Mouse (Mus musculus) MEL (cell line): ENCODE measurements at regions not wholly inside any gene's neighbourhood (a gene's known extent, or its start where the extent isn't known, plus 50 kb on each side); places are given as distances from the start of the nearest gene placed in this dataset.

ENCODE experiments used
- DNase-seq: peaks from one replicate; pipeline ENCODE4 v3.0.0; 2011; ENCODE audit warnings: low read depth, low spot score
- H3K27ac ChIP-seq: 2 replicates; pipeline ENCODE4 v1.5.1; 2012; ENCODE audit warnings: low read depth, mild to moderate bottlenecking, control low read depth, low read length, moderate library complexity; ENCODE audit not compliant: control insufficient read depth
- H3K27me3 ChIP-seq, 2 experiments: fragments of 150-350 bp in 1 of 2; sonication (generic) in 1 of 2; 2 replicates each; pipeline ENCODE4 v1.6.1; 2012; ENCODE audit warnings: low read length in 2 of 2, mild to moderate bottlenecking in 2 of 2, improper control_type of control experiment in 1 of 2, moderate library complexity in 1 of 2; ENCODE audit not compliant: insufficient read depth in 2 of 2, control insufficient read depth in 1 of 2
- H3K36me3 ChIP-seq, 2 experiments: 2 replicates each; pipeline ENCODE4 v1.6.1; 2012 to 2014; ENCODE audit warnings: low read length in 2 of 2, improper control_type of control experiment in 1 of 2, inconsistent platforms in 1 of 2, mild to moderate bottlenecking in 1 of 2; ENCODE audit not compliant: insufficient read depth in 2 of 2, control insufficient read depth in 1 of 2
- H3K4me1 ChIP-seq, 2 experiments: fragments of 150-350 bp in 1 of 2; sonication (generic) in 1 of 2; 2 replicates each; pipeline ENCODE4 v1.6.1; 2012; ENCODE audit warnings: low read length in 2 of 2, improper control_type of control experiment in 1 of 2, mild to moderate bottlenecking in 1 of 2; ENCODE audit not compliant: insufficient read depth in 2 of 2, control insufficient read depth in 1 of 2
- H3K4me3 ChIP-seq, 2 experiments: fragments of 150-350 bp in 1 of 2; sonication (generic) in 1 of 2; 2 replicates each; pipeline ENCODE4 v1.5.1; 2012; ENCODE audit warnings: low read depth in 2 of 2, low read length in 2 of 2, mild to moderate bottlenecking in 2 of 2, moderate library complexity in 2 of 2, control low read depth in 1 of 2, improper control_type of control experiment in 1 of 2; ENCODE audit not compliant: control insufficient read depth in 1 of 2, insufficient read depth in 1 of 2
- H3K79me2 ChIP-seq: 2 replicates; pipeline ENCODE4 v1.6.1; 2012; ENCODE audit warnings: mild to moderate bottlenecking, low read length, moderate library complexity; ENCODE audit not compliant: control insufficient read depth, poor library complexity, insufficient read depth
- H3K9ac ChIP-seq: 2 replicates; pipeline ENCODE4 v1.6.1; 2012; ENCODE audit warnings: low read depth, mild to moderate bottlenecking, control low read depth, low read length, moderate library complexity; ENCODE audit not compliant: control insufficient read depth, poor library complexity, severe bottlenecking
- H3K9me3 ChIP-seq: fragments of 150-350 bp; sonication (generic); replicated peaks from 2 replicates; pipeline ENCODE4 v1.6.1; 2012; ENCODE audit warnings: mild to moderate bottlenecking, low read length, improper control_type of control experiment, moderate library complexity; ENCODE audit not compliant: insufficient read depth
- CHD2 ChIP-seq: IDR thresholded peaks from 2 replicates; pipeline ENCODE4 v1.6.1; 2011; ENCODE audit warnings: low read length, improper control_type of control experiment
- E2F4 ChIP-seq: IDR thresholded peaks from 2 replicates; pipeline ENCODE4 v1.6.1; 2011; ENCODE audit warnings: low read depth, low read length, improper control_type of control experiment, borderline replicate concordance
- EP300 ChIP-seq, 2 experiments: IDR thresholded peaks; 2 replicates each; pipeline ENCODE4 v1.6.1; 2011; ENCODE audit warnings: improper control_type of control experiment in 2 of 2, low read length in 2 of 2, low read depth in 1 of 2, mild to moderate bottlenecking in 1 of 2
- ETS1 ChIP-seq: IDR thresholded peaks from 2 replicates; pipeline ENCODE4 v1.6.1; 2012; ENCODE audit warnings: low read depth, mild to moderate bottlenecking, inconsistent platforms, low read length, improper control_type of control experiment, moderate library complexity
- GABPA ChIP-seq: IDR thresholded peaks from 2 replicates; pipeline ENCODE4 v1.6.1; 2012; ENCODE audit warnings: low read depth, mild to moderate bottlenecking, inconsistent platforms, low read length, improper control_type of control experiment, moderate library complexity
- GATA1 ChIP-seq: IDR thresholded peaks from 2 replicates; pipeline ENCODE4 v1.6.1; 2011; ENCODE audit warnings: low read depth, low read length, improper control_type of control experiment
- JUND ChIP-seq: IDR thresholded peaks from 2 replicates; pipeline ENCODE4 v1.6.1; 2011; ENCODE audit warnings: low read depth, mild to moderate bottlenecking, improper control_type of control experiment, low read length
- MAX ChIP-seq: IDR thresholded peaks from 2 replicates; pipeline ENCODE4 v1.6.1; 2011; ENCODE audit warnings: low read length, improper control_type of control experiment
- MEF2A ChIP-seq: IDR thresholded peaks from 2 replicates; pipeline ENCODE4 v1.6.1; 2014; ENCODE audit warnings: low read depth, mild to moderate bottlenecking, inconsistent platforms, low read length, improper control_type of control experiment; ENCODE audit not compliant: poor library complexity, insufficient replicate concordance, severe bottlenecking; ENCODE audit errors: extremely low read depth
- MYC ChIP-seq: IDR thresholded peaks from 2 replicates; pipeline ENCODE4 v1.6.1; 2011; ENCODE audit warnings: low read depth, mild to moderate bottlenecking, low read length, improper control_type of control experiment, moderate library complexity
- NELFE ChIP-seq: IDR thresholded peaks from 2 replicates; pipeline ENCODE4 v1.6.1; 2011; ENCODE audit warnings: low read depth, low read length, improper control_type of control experiment
- NRF1 ChIP-seq: IDR thresholded peaks from 2 replicates; pipeline ENCODE4 v1.6.1; 2014; ENCODE audit warnings: low read depth, mild to moderate bottlenecking, inconsistent platforms, low read length, improper control_type of control experiment, moderate library complexity; ENCODE audit not compliant: poor library complexity, insufficient read depth, severe bottlenecking
- RAD21 ChIP-seq: IDR thresholded peaks from 2 replicates; pipeline ENCODE4 v1.6.1; 2011; ENCODE audit warnings: mild to moderate bottlenecking, low read depth, low read length, improper control_type of control experiment
- SMC3 ChIP-seq: IDR thresholded peaks from 2 replicates; pipeline ENCODE4 v1.6.1; 2011; ENCODE audit warnings: low read depth, low read length, improper control_type of control experiment
- TAL1 ChIP-seq: IDR thresholded peaks from 2 replicates; pipeline ENCODE4 v1.6.1; 2012; ENCODE audit warnings: mild to moderate bottlenecking, inconsistent platforms, low read length, moderate library complexity, mixed read lengths
- UBTF ChIP-seq: IDR thresholded peaks from 2 replicates; pipeline ENCODE4 v1.6.1; 2012; ENCODE audit warnings: low read depth, mild to moderate bottlenecking, inconsistent platforms, low read length, improper control_type of control experiment, moderate library complexity, borderline replicate concordance; ENCODE audit not compliant: insufficient read depth
- ZKSCAN1 ChIP-seq: IDR thresholded peaks from 2 replicates; pipeline ENCODE4 v1.6.1; 2012; ENCODE audit warnings: low read depth, mild to moderate bottlenecking, inconsistent platforms, low read length, improper control_type of control experiment, moderate library complexity

DNA sequence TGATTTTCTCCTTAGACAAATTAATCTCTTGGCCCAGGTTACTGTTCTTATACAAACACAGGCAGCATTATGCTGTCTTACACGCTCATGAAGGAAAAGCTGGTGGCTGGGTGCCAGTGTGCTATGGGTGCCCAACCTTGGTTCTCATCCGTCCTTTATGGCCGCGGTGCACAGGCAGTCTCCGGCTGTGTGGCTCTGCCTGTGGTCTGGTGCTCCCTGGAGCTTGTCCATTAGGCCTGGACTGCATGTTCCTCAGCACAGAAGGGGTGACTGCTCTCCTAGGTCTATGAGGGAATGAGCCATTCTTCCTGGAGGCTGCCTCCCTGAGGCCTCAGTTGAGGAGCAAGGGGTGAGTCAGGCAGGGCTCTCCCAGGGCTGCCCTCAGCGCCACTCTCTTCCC lies 111.7 kb upstream of the Klf14 start:
- H3K36me3 ChIP-seq: peaks cover 0 to 17% of the 10 kb centered on the region in 2 experiments; a peak in 1 of 4 replicates
- H3K9ac ChIP-seq: no peak overlapping the region
- no peak for DNase-seq
- no peak overlapping the region for H3K4me3 ChIP-seq
- no peaks in the 10 kb centered on the region for H3K27me3 ChIP-seq
- H3K4me1 ChIP-seq: no peaks in the 10 kb centered on the region
- H3K27ac ChIP-seq: no peak overlapping the region
- no peaks in the 10 kb centered on the region for H3K9me3 ChIP-seq
- H3K79me2 ChIP-seq: no peaks in the 10 kb centered on the region
- TF ChIP-seq GABPA: no peak
- TF ChIP-seq MAX: no peak
- TF ChIP-seq NRF1: no peak
- TF ChIP-seq UBTF: no peak
- TF ChIP-seq SMC3: no peak
- TF ChIP-seq ZKSCAN1: no peak
- no peak for TF ChIP-seq ETS1
- no peak for TF ChIP-seq CHD2
- no peak for TF ChIP-seq TAL1
- TF ChIP-seq NELFE: no peak
- TF ChIP-seq MEF2A: no peak
- TF ChIP-seq JUND: no peak

DNA sequence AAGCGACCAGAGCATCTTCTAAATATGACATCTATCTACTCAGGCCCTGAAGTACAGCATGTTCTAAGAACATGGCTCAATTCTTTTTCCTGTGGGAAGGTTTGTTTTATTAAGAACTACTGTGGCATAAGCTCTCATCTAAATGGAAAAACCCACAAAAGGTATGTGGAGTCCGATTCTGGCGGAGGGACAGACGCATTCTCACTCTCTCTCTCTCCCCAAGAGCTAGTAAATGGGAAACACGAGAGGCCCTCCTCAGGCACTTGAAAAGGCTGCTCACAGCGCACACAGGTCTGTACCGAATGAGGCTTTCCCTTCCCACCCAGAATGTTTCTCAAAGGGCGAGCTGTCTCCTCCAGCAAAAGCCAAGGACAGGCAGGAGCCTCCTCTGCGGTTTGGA lies 112.1 kb upstream of the Klf14 start:
- TF ChIP-seq E2F4 (no peak), NRF1 (no peak), GATA1 (no peak), MAX (no peak), RAD21 (no peak), SMC3 (no peak), MYC (no peak), EP300 (IDR thresholded peaks at IDR 0.05; ENCODE audit: low read depth in 1 of 2, low read length in 2 of 2) (no peak)
- TF ChIP-seq, all 39 proteins: peak for 0
- Histone ChIP-seq H3K36me3 (peaks cover 0 to 17% of the 10 kb centered on the region in 2 experiments; a peak in 1 of 4 replicates), H3K9ac (no peak overlapping the region)

More for the DNA sequence above, 112.1 kb upstream of the Klf14 start:
- Histone ChIP-seq H3K27me3 (no peaks in the 10 kb centered on the region), H3K79me2 (no peaks in the 10 kb centered on the region), H3K27ac (no peak overlapping the region), H3K4me1 (no peaks in the 10 kb centered on the region), H3K4me3 (no peak overlapping the region), H3K9me3 (no peaks in the 10 kb centered on the region)
- DNase-seq: no peak
